Mouse (Mus musculus) telencephalon, adult 2 months (tissue): ENCODE results near the gene Hpf1.
A peak's percentile ranks its signal among the peaks of the same experiment; 100 is the strongest.

Source experiments
- DNase-seq: peaks from one replicate; pipeline ENCODE4 v3.0.0-alpha.2; 2011; ENCODE audit warnings: low read depth, low spot score

Hpf1 gene

GRCm38 (mm10) chr8:60895878-60896277 lies 5.7 kb downstream of the Hpf1 start:
- DNase-seq = no peak

GRCm38 (mm10) chr8:60900147-60900546 lies 9.9 kb downstream of the Hpf1 start:
- DNase-seq = no peak

- DNase-seq = no peak
Measured at GRCm38 (mm10) chr8:60912081-60912480, 21.9 kb downstream of the Hpf1 start.

- no peak for DNase-seq
Measured at GRCm38 (mm10) chr8:60912554-60912953, 22.3 kb downstream of the Hpf1 start.

- no peak for DNase-seq
Measured at GRCm38 (mm10) chr8:60919069-60919468, 28.9 kb downstream of the Hpf1 start.

- DNase-seq = no peak
Measured at GRCm38 (mm10) chr8:60920176-60920575, 30.0 kb downstream of the Hpf1 start.

GRCm38 (mm10) chr8:60933617-60934016 lies 43.4 kb downstream of the Hpf1 start:
- no peak for DNase-seq

- no peak for DNase-seq
Measured at GRCm38 (mm10) chr8:60938717-60939424, 48.7 kb downstream of the Hpf1 start.

- DNase-seq = no peak
Measured at GRCm38 (mm10) chr8:60942867-60943266, 52.6 kb downstream of the Hpf1 start.

GRCm38 (mm10) chr8:60947503-60947902 lies 57.3 kb downstream of the Hpf1 start:
- DNase-seq = no peak

- DNase-seq = no peak
Measured at GRCm38 (mm10) chr8:60949859-60950258, 59.6 kb downstream of the Hpf1 start.

GRCm38 (mm10) chr8:60951271-60951670 lies 61.1 kb downstream of the Hpf1 start:
- DNase-seq = no peak

- no peak for DNase-seq
Measured at GRCm38 (mm10) chr8:60951757-60952156, 61.5 kb downstream of the Hpf1 start.

- DNase-seq = no peak
Measured at GRCm38 (mm10) chr8:60952803-60953202, 62.6 kb downstream of the Hpf1 start.

GRCm38 (mm10) chr8:60954281-60955014 lies 64.2 kb downstream of the Hpf1 start:
- peak; percentile 96 for DNase-seq

- DNase-seq = no peak
Measured at GRCm38 (mm10) chr8:60956847-60957246, 66.6 kb downstream of the Hpf1 start.
